Mouse (Mus musculus) brain, embryonic 14.5 days (tissue): ENCODE measurements around the gene Gm49388. TPM values are rescaled to one million over a fixed set of nuclear protein-coding genes. Genes with fewer than 3 reads are reported as not detected.

Source experiments
- DNase-seq: peaks from one replicate; pipeline ENCODE4 v3.0.0-alpha.2; 2011; ENCODE audit warnings: low read depth
- CTCF ChIP-seq: fragments of 200-500 bp; IDR thresholded peaks from 2 replicates; pipeline ENCODE4 v1.5.1; 2012; ENCODE audit warnings: inconsistent platforms, mild to moderate bottlenecking, moderate library complexity, borderline replicate concordance; ENCODE audit not compliant: insufficient read depth, insufficient read length; ENCODE audit errors: extremely low read depth
- POLR2A ChIP-seq: fragments of 200-500 bp; IDR thresholded peaks from 2 replicates; pipeline ENCODE4 v1.6.1; 2012; ENCODE audit warnings: mild to moderate bottlenecking, inconsistent platforms, borderline replicate concordance; ENCODE audit not compliant: poor library complexity, insufficient read depth, insufficient read length, severe bottlenecking; ENCODE audit errors: extremely low read depth
- polyA plus RNA-seq: library from polyadenylated mRNA; depleted of rRNA; stranded (reverse); fragments of >200 nt; gene quantifications from 2 replicates; pipeline ENCODE4 v1.2.3, GENCODE M21; 2012; rRNA removed

Gm49388 gene
- not detected in 2 replicates for polyA plus RNA-seq

- DNase-seq: no peak
- TF ChIP-seq POLR2A (no peak), CTCF (no peak)
Measured at GRCm38 (mm10) chr7:127785308-127785707, at the start of gene Gm49388. Gene Gm49388, plus strand, starts transcription at chr7:127785608.

- TF ChIP-seq POLR2A (no peak), CTCF (peak; percentile 63; the same call in 1 of the 2 replicates)
- DNase-seq: peak; percentile 88
Measured at GRCm38 (mm10) chr7:127744366-127745045, 40.9 kb upstream of the Gm49388 start, which contains the start of gene Fbxl19. Gene Fbxl19, plus strand, starts transcription at chr7:127744543.

DNA sequence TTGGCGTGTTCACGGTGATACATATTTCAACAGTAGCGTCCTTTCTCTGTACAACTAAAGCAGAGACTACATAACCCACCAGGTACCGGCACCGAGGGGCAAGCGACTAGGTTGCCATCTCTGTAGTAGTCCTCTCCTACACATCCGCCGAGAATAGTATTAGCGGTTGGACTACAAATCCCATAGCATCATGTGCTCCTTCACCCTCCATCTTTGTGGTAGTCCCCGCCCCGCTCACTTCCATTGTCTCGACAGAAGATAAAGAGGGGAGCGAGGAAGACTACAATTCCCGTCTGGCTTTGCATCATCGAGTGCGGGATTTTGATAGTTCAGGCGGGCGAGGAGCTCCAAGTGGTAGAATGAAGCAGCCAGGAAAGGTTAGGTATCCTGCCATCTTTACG, 40.2 kb upstream of the Gm49388 start:
- peak; percentile 100 for DNase-seq
- no peak for TF ChIP-seq CTCF
- no peak; the same call in 1 of the 2 replicates for TF ChIP-seq POLR2A

- DNase-seq: peak; percentile 100
- TF ChIP-seq POLR2A (peak; percentile 76; the same call in 1 of the 2 replicates), CTCF (no peak)
Measured at GRCm38 (mm10) chr7:127745652-127746493, 39.5 kb upstream of the Gm49388 start.

DNA sequence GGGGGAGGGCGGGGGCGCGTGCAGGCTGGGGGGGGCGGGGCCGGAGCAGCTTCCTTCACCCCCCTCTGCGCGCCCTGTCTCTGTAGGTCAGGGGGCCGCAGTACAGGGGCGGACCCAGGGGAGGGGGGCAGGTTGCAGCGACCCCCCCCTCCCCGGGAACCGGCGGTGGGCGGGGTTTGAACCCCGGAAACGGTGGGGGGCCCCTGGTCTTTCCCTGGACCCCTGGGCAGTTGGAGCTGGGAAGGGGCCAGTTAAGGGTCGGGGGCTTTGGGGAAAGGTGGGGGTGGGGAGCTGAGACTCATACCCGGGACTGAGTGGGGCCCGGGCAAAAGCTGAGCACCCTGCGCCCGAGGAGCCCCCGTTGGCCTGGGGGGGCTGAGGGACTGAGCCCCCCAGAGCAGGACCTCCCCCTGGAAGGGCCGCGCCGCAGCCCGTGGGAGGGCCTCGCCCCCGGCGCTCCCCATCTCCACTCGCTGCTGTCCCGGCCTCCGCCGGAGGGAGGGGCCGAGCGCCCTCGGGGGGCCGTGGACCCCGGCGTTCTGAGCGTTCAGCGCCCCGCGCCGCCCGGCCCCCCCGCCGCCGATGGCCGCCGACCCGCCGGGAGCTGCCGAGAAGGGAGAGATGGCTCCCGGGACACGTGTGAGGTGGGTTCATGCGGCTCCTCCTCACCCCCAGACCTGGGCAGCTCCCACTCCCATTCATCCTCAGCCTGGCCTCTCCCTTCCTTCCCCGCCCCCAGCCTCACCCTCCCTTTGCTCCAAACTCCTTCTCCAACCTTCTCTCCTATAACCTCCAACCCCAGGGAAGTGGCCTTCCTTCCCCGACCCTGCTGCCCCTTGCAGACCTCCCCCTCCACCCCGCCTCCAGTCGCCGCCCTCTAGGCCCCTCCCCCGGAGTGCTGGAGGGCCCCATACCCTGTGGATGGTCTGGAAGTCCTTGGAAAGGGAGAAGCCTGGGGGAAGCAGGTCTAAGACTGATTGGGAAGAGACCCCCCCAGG, 38.6 kb upstream of the Gm49388 start:
- TF ChIP-seq CTCF (no peak), POLR2A (no peak)
- peak; percentile 40 for DNase-seq

GRCm38 (mm10) chr7:127747559-127748234, 37.7 kb upstream of the Gm49388 start:
- no peak for TF ChIP-seq POLR2A

GRCm38 (mm10) chr7:127748235-127748560, 37.2 kb upstream of the Gm49388 start:
- no peak for TF ChIP-seq CTCF
- TF ChIP-seq POLR2A: no peak
- DNase-seq: no peak

More at GRCm38 (mm10) chr7:127747559-127748234, 37.7 kb upstream of the Gm49388 start:
- DNase-seq: no peak

DNA sequence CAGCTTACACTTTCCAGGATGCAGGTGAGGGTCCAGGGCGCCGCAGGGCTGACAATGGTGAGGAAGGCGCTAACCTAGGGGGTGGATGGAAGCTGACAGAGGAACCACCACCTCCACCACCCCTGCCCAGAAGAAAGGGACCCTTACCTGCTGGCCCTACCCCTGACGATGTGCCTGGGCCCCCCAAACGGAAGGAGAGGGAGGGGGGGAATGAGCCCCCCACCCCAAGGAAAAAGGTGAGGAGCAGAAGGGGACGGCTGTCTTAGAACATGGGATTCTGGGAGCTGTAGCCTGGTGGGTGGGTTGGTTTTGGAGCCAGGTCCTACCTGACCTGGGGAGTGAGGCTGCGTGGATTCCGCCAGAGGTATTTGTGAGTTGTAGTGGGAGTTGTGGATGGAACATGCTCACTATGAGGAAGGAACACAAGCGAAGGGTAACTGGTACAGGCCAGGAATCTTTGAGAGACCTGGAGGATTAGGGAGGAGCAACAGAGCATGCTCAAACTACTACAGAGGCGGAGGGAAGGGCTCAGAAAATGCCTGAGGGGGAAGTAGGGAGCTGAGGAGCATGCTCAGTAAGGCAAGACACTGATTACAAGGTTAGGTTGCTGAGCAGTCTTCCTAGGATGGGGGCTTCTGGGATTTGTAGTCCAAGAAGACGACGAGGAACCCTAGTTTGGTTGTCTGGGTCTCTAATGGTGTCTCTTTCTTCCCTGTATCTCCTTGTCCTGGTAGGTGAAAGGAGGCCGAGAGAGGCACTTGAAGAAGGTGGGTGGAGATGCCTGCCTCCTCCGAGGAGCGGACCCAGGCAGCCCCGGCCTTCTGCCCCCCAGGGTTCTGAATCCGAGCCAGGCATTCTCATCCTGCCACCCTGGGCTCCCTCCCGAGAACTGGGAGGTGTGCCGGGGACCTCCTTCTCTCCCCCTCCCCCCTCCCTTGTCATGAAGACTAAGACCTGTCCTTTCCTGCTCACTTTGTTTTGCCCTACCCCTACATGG, 35.0 kb upstream of the Gm49388 start:
- peak; percentile 76 for DNase-seq
- no peak for TF ChIP-seq CTCF
- TF ChIP-seq POLR2A: no peak

DNA sequence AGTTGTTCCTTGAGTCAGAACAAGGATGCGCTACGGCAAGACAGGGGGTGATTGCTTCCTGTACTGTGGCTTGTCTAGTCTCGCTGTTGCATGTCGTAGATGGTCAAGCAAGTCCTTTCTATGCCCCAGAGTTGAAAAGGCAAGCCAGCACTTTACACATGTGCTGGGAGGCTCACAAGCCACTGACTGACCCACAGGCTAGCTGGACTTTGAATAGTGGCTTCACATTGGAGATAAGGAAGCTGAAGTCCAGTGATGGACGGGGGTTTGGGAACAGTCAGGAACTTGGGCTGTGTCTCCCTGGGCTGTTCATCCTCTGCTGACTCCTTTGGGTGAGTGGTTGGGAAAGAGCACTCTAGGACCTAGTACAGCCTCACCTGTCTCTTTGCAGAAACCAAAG, 33.8 kb upstream of the Gm49388 start:
- TF ChIP-seq POLR2A (no peak), CTCF (no peak)
- no peak for DNase-seq

DNA sequence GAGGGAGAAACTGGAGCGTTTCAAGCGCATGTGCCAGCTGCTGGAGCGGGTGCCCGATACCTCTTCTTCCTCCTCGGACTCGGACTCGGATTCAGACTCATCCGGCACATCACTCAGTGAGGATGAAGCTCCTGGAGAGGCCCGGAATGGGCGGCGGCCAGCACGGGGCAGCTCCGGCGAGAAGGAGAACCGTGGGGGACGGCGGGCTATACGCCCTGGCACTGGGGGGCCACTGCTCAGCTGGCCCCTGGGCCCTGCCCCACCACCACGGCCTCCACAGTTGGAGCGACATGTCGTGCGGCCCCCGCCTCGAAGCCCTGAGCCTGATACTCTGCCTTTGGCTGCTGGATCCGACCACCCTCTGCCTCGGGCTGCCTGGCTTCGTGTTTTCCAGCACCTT, 33.3 kb upstream of the Gm49388 start:
- no peak for DNase-seq
- no peak for TF ChIP-seq CTCF

GRCm38 (mm10) chr7:127753158-127753557, 32.2 kb upstream of the Gm49388 start:
- TF ChIP-seq POLR2A (no peak), CTCF (no peak)
- DNase-seq: no peak
